Mouse (Mus musculus): ENCODE data around the gene Ankrd53.
A peak's percentile ranks its signal among the peaks of the same experiment; 100 is the strongest.

DNA sequence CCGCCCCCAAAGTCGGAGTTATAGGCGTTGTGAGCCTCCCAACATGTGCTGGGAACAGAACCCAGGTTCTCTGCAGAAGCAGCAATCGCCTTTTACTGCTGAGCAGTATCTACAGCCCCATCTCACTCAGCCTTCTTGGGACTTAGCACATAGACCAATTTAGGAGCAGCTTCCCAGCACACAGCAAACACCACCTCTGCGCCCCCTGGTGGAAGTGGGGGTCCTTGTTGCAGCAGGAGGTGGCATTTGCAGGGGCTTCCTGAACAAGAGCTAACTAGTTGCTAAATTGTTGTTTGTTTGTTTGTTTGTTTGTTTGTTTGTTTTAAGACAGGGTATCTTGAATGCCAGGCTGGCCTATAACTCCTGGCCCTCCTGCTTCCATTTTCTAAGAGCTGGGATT lies 31.3 kb upstream of the Ankrd53 start:
- TF ChIP-seq CTCF (IDR thresholded peaks at IDR 0.05; ENCODE audit: low read depth) (peak; percentile 86), EP300 (IDR thresholded peaks at IDR 0.05; ENCODE audit: low read depth) (no peak)
